Mouse (Mus musculus) left cerebral cortex, postnatal 4 days (tissue): ENCODE data around the gene Srp9. TPM values are rescaled to one million over a fixed set of nuclear protein-coding genes. Genes with fewer than 3 reads are reported as not detected.
"Not testable (repeated sequence)": the region's sequence is repeated elsewhere in the genome, so short reads cannot be mapped to it uniquely, and the experiment has no call there.

Experiments used
- DNase-seq: peaks from one replicate; pipeline ENCODE4 v3.0.0-alpha.2; 2022
- intact Hi-C: fragments of 180-260 bp; cut with DNase I; formaldehyde crosslinking; loops from one replicate; pipeline ENCODE4 v1.15.1; 2025
- total RNA-seq, 2 experiments: library from RNA; stranded (reverse); gene quantifications; 2 replicates each; pipeline ENCODE4 v1.2.3; 2021

Srp9 gene
- total RNA-seq, 2 experiments from 2014 or later, result 46.2 to 46.6 TPM

GRCm38 (mm10) chr1:182138172-182138571 lies 13.6 kb downstream of the Srp9 start:
- intact Hi-C loops, result no loop called here
- DNase-seq, result no peak

GRCm38 (mm10) chr1:182139937-182140336 lies 15.4 kb downstream of the Srp9 start:
- DNase-seq, result no peak
- intact Hi-C loops, result no loop called here

GRCm38 (mm10) chr1:182140370-182140769 lies 15.8 kb downstream of the Srp9 start:
- intact Hi-C loops, result no loop called here
- peak; percentile 82 for DNase-seq

- intact Hi-C loops, result no loop called here
Measured at GRCm38 (mm10) chr1:182142725-182143124, 18.2 kb downstream of the Srp9 start.

GRCm38 (mm10) chr1:182143288-182143687 lies 18.8 kb downstream of the Srp9 start:
- DNase-seq, result no peak
- intact Hi-C loops, result no loop called here

More at GRCm38 (mm10) chr1:182142725-182143124, 18.2 kb downstream of the Srp9 start:
- no peak for DNase-seq

- intact Hi-C loops, result no loop called here
Measured at GRCm38 (mm10) chr1:182145546-182145945, 21.0 kb downstream of the Srp9 start.

GRCm38 (mm10) chr1:182148864-182149514 lies 24.5 kb downstream of the Srp9 start:
- intact Hi-C loops, result no loop called here
- DNase-seq, result no peak

More at GRCm38 (mm10) chr1:182145546-182145945, 21.0 kb downstream of the Srp9 start:
- DNase-seq, result no peak

- no peak for DNase-seq
- intact Hi-C loops, result no loop called here
Measured at GRCm38 (mm10) chr1:182149966-182150365, 25.4 kb downstream of the Srp9 start.

GRCm38 (mm10) chr1:182157734-182158133 lies 33.2 kb downstream of the Srp9 start:
- intact Hi-C loops, result no loop called here
- peak; percentile 72 for DNase-seq

GRCm38 (mm10) chr1:182159575-182159974 lies 35.0 kb downstream of the Srp9 start:
- no peak for DNase-seq
- intact Hi-C loops, result no loop called here

GRCm38 (mm10) chr1:182162951-182163350 lies 38.4 kb downstream of the Srp9 start:
- DNase-seq, result no peak
- intact Hi-C loops, result no loop called here

GRCm38 (mm10) chr1:182164386-182164785 lies 39.8 kb downstream of the Srp9 start, which contains the start of gene Vmn1r1:
TSS of gene Vmn1r1 (minus strand) at chr1:182164486.
- no peak for DNase-seq
- intact Hi-C loops, result no loop called here

GRCm38 (mm10) chr1:182170206-182170605 lies 45.7 kb downstream of the Srp9 start:
- intact Hi-C loops, DNase-seq: not testable (repeated sequence)

- DNase-seq, intact Hi-C loops: not testable (repeated sequence)
Measured at GRCm38 (mm10) chr1:182176985-182177384, 52.4 kb downstream of the Srp9 start.

- DNase-seq, result no peak
- intact Hi-C loops, result no loop called here
Measured at GRCm38 (mm10) chr1:182181456-182182305, 57.1 kb downstream of the Srp9 start.

Other genes starting within 250 kb of the Srp9 start
- gene Enah, start 104.7 kb upstream of the Srp9 start, total RNA-seq, result 100 to 1,000 TPM; 177 to 186 TPM
- not detected for gene Vmn1r1, start 39.7 kb downstream of the Srp9 start, total RNA-seq
- 10 to 100 TPM; 44.9 to 51.8 TPM for gene Degs1, start 158.1 kb downstream of the Srp9 start, total RNA-seq
- gene Fbxo28, start 216.9 kb downstream of the Srp9 start, total RNA-seq, result 10 to 100 TPM; 47.6 to 49.8 TPM